Mouse (Mus musculus) stomach, postnatal 0 days (tissue): Measurements from ENCODE around the gene Polg2.

Experiments used
- CTCF ChIP-seq: IDR thresholded peaks from 2 replicates; pipeline ENCODE4 v1.5.1; 2016; ENCODE audit warnings: antibody characterized with exemption, low read depth, mild to moderate bottlenecking, moderate library complexity
- EP300 ChIP-seq: optimal IDR thresholded peaks from 2 replicates; pipeline ENCODE3; 2016; ENCODE audit warnings: antibody characterized with exemption

DNA sequence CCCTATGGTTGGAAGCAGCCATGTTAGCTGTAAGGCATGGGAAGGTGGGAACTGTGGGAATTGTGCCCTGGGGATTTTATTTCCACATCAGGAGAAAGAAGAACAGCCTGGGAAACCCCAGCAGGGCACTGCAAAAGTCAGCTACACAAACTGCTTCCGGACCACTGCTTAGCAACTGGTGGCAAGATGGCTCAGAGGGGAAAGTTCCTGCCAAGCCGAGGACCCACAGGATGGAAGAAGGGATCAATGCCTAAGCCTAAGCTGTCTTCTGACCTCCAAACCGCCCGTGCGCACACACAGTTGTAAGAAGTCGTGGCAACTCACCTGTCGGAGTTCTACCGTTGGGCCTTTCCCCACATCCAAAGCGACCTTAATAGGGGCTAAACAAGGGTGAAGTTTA is 6.3 kb downstream of the Polg2 start:
- TF ChIP-seq CTCF (no peak), EP300 (no peak)
